ENCODE assay signal across 8 mouse cellular contexts in the genomic region with DNA sequence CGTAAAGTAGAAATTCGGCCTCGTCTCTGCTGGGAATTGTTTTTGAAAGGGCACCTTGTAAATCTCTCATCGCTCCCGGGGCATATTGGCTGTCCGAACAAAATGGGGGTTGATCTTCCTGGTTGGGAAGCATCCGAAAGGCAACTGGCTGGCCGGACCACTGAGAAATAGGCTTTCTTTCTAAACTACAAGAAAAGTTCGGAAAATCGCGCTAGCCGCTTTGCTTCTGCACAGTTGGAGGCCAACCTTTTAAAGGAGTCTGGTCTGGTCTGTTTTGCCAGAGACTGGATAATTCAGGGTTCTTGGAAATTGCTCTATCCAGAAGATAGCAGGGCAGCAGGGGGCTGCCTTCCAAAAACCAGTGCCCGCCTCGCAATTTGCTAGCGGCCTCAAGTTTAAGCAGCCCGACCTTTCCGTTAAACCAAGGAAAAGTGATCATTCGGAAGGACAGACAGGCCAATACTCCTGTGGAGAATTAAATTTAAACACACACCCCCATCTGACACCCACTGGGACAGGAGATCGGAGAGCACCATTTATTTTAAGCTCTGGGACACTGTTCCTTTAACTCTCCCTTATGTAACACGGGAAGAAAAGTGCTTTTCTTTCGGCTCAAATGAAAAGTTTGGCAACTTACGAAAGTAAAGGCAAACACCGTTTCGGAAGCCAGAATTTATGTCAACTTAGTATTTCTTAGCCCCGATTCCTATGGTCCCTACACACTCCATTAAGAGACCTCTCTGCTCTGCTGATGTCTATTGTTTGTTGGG. TPM values are rescaled to one million over a fixed set of nuclear protein-coding genes. Genes with fewer than 3 reads are reported as not detected.
DNase-seq lines count a peak whose midpoint lies in the region; ATAC-seq and TF ChIP-seq lines count a peak whose summit lies in the region.

No protein-coding gene starts in this region.

- H3K9me3 ChIP-seq in liver, embryonic 11.5 days (ENCODE audit: control insufficient read depth, low read length) = no peaks in the 10 kb centered on the region
- H3K9me3 ChIP-seq in hindbrain, embryonic 14.5 days (ENCODE audit: control insufficient read depth, low read length) = no peaks in the 10 kb centered on the region

- H3K27ac ChIP-seq in liver, adult 2 months (replicated peaks; ENCODE audit: insufficient read depth, low read depth, low read length) = no peak overlapping the region
- no peak overlapping the region for H3K27ac ChIP-seq in liver, embryonic 11.5 days (ENCODE audit: low read depth, low read length)
- H3K27ac ChIP-seq in embryonic fibroblast, embryonic 13.5 days (ENCODE audit: insufficient read depth, low read length) = 0 out of 2 replicates have a peak overlapping the region, but pooled peaks have one; percentile 30
- peak overlapping the region; percentile 87 for H3K27ac ChIP-seq in hindbrain, embryonic 14.5 days

- no peak for TF ChIP-seq POLR2A in liver, adult 2 months (IDR thresholded peaks at IDR 0.05; ENCODE audit: extremely low read depth, insufficient read depth, low read length)
- TF ChIP-seq POLR2A in embryonic fibroblast, embryonic 13.5 days (IDR thresholded peaks at IDR 0.05; ENCODE audit: low read depth, low read length) = no peak

- TF ChIP-seq CTCF in liver, adult 2 months (IDR thresholded peaks at IDR 0.05; ENCODE audit: low read depth, low read length) = no peak
- TF ChIP-seq CTCF in embryonic fibroblast, embryonic 13.5 days (IDR thresholded peaks at IDR 0.05; ENCODE audit: borderline replicate concordance, insufficient read depth, low read length) = no peak

- H3K4me3 ChIP-seq in liver, adult 2 months (ENCODE audit: insufficient read depth, low read depth, low read length) = no peak overlapping the region
- H3K4me3 ChIP-seq in liver, embryonic 11.5 days (ENCODE audit: low read depth, low read length) = no peak overlapping the region
- H3K4me3 ChIP-seq in embryonic fibroblast, embryonic 13.5 days (ENCODE audit: insufficient read depth, low read length) = peak overlapping the region; percentile 79
- H3K4me3 ChIP-seq in hindbrain, embryonic 14.5 days (replicated peaks; ENCODE audit: low read length) = peak overlapping the region; percentile 67

- no peaks in the 10 kb centered on the region for H3K79me2 ChIP-seq in liver, adult 2 months (ENCODE audit: control insufficient read depth, insufficient read depth, low read length)

- H3K4me1 ChIP-seq in liver, adult 2 months (ENCODE audit: control insufficient read depth, insufficient read depth, low read length) = peaks cover 2% of the 10 kb centered on the region; the same call in 1 of the 2 replicates
- H3K4me1 ChIP-seq in liver, embryonic 11.5 days (replicated peaks; ENCODE audit: control insufficient read depth, insufficient read depth, low read length) = no peaks in the 10 kb centered on the region; the same call in 1 of the 2 replicates
- H3K4me1 ChIP-seq in embryonic fibroblast, embryonic 13.5 days (ENCODE audit: control insufficient read depth, insufficient read depth, low read length) = no peaks in the 10 kb centered on the region
- peaks cover 8% of the 10 kb centered on the region; the same call in 1 of the 2 replicates for H3K4me1 ChIP-seq in hindbrain, embryonic 14.5 days (replicated peaks; ENCODE audit: control insufficient read depth, insufficient read depth, low read length)

- H3K9ac ChIP-seq in liver, adult 2 months (ENCODE audit: low read depth, low read length) = no peak overlapping the region
- no peak overlapping the region for H3K9ac ChIP-seq in liver, embryonic 11.5 days (ENCODE audit: low read depth, low read length)
- peak overlapping the region; percentile 90 for H3K9ac ChIP-seq in hindbrain, embryonic 14.5 days

- WGBS in liver, adult 2 months = 4% methylated on average over 25 of the region's 25 CpGs
- WGBS in liver, embryonic 11.5 days = 2% methylated on average over 25 of the region's 25 CpGs
- WGBS in hindbrain, embryonic 14.5 days = under 1% methylated on average over 25 of the region's 25 CpGs

- no peak for ATAC-seq in liver, embryonic 11.5 days (replicated peaks; ENCODE audit: low FRiP score)
- ATAC-seq in hindbrain, embryonic 14.5 days (ENCODE audit: low FRiP score) = no peak

- DNase-seq in liver, adult 2 months (ENCODE audit: extremely low read depth, low read depth, low spot score) = peak; percentile 18
- no peak for DNase-seq in liver, embryonic 11.5 days (ENCODE audit: low spot score)
- DNase-seq in hindbrain, embryonic 14.5 days (ENCODE audit: low spot score) = peak; percentile 50
- peak; percentile 51 for DNase-seq in retina, embryonic 14.5 days (ENCODE audit: low spot score)
- DNase-seq in testis, postnatal 14 days (ENCODE audit: low spot score) = no peak
- no peak for DNase-seq in urinary bladder, postnatal 4 days (ENCODE audit: low spot score in 2 of 2)
- no peak for DNase-seq in B cell, adult 2 months

- H3K36me3 ChIP-seq in liver, adult 2 months (ENCODE audit: control insufficient read depth, insufficient read depth, low read length) = no peaks in the 10 kb centered on the region
- no peaks in the 10 kb centered on the region for H3K36me3 ChIP-seq in liver, embryonic 11.5 days (ENCODE audit: control insufficient read depth, insufficient read depth, low read length)
- no peaks in the 10 kb centered on the region for H3K36me3 ChIP-seq in hindbrain, embryonic 14.5 days (replicated peaks; ENCODE audit: control insufficient read depth, insufficient read depth)

- peaks cover 34% of the 10 kb centered on the region for H3K27me3 ChIP-seq in liver, adult 2 months (ENCODE audit: control insufficient read depth, insufficient read depth, low read length)
- H3K27me3 ChIP-seq in liver, embryonic 11.5 days (replicated peaks; ENCODE audit: control insufficient read depth, insufficient read depth, low read length) = peaks cover 100% of the 10 kb centered on the region
- H3K27me3 ChIP-seq in hindbrain, embryonic 14.5 days (ENCODE audit: control insufficient read depth, insufficient read depth, low read length) = peaks cover 61% of the 10 kb centered on the region

- no peak overlapping the region for H3K4me2 ChIP-seq in liver, embryonic 11.5 days
- peak overlapping the region; percentile 70 for H3K4me2 ChIP-seq in hindbrain, embryonic 14.5 days (replicated peaks)

RNA-seq across cellular contexts. Expression of a gene that starts 1.4 kb away (rescaled TPM):
- 0.18 and 0.40 TPM in 2 replicates for total RNA-seq in liver, adult 2 months (2014; rRNA removed)
- polyA plus RNA-seq in liver, adult 2 months (2012; rRNA removed) = 0.29 and 0.47 TPM in 2 replicates
- polyA plus RNA-seq in liver, embryonic 11.5 days (2014; fragmentation: Nextera tagmentation; extraction: Ambion mirVana) = 0.08 and 0.10 TPM in 2 replicates
- 24.7 and 39.1 TPM in 2 replicates for polyA plus RNA-seq in embryonic fibroblast, embryonic 13.5 days (2011; ENCODE audit: insufficient read length, low read depth, missing spikeins)
- 4.0 and 4.7 TPM in 2 replicates for polyA plus RNA-seq in hindbrain, embryonic 14.5 days (2014; fragmentation: Nextera tagmentation; extraction: Ambion mirVana)

Comparison
In these comparisons a context has a peak if more than half of its experiments do, and no peak if none do; other contexts are left out.
1. DNase-seq: peak in liver, adult 2 months (single experiment), hindbrain, embryonic 14.5 days (single experiment) and retina, embryonic 14.5 days (single experiment); none in liver, embryonic 11.5 days (single experiment), testis, postnatal 14 days (single experiment), urinary bladder, postnatal 4 days (0 of 2) and B cell, adult 2 months (0 of 2).
2. H3K27ac ChIP-seq: peak in embryonic fibroblast, embryonic 13.5 days (single experiment) and hindbrain, embryonic 14.5 days (single experiment); none in liver, adult 2 months (single experiment) and liver, embryonic 11.5 days (single experiment).
3. H3K4me3 ChIP-seq: peak in embryonic fibroblast, embryonic 13.5 days (single experiment) and hindbrain, embryonic 14.5 days (single experiment); none in liver, adult 2 months (single experiment) and liver, embryonic 11.5 days (single experiment).